Mouse (Mus musculus): Measurements from ENCODE around the gene Abcc2.

Abcc2 gene

DNA sequence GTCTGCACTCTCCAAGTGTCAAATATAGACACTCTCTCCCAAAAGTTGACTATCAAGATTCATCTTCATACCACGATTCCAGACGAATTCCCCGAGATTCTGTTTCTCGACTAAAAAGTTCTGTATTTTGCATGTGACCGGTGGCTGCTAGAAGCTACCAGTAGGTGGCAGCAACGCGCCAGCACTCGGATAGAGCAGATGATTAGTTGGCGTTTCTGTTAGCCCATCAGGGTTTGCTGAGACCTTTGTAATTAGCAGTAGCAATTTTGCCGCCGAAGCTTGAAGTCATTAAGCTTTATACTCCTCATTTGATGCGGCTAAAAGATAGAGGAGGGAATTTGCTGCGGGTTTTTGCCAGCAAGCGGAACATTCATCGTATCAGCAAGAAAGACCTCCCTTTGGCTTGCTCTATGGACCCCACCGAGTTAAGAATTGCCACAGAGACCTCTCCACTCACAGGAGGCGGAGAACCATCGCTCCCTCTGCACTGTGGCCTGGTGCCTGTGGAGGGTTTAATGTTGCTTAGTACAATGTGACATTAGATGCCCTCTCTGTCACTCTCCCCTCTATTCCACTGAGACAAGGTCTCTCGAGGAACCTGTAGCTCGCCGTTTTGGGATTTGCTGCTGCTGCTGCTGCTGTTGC lies 50.6 kb downstream of the Abcc2 start:
- in situ Hi-C loops (cut with MboI; ENCODE audit: low pct_unique_long_range_greater_than_20kb in 1 of 2, low sequenced_read_pairs in 2 of 2, unreplicated experiment in 1 of 2), result loop anchor here (10.0 kb wide), 1 partner anchor 122 kb away; no protein-coding TSS in a partner anchor

DNA sequence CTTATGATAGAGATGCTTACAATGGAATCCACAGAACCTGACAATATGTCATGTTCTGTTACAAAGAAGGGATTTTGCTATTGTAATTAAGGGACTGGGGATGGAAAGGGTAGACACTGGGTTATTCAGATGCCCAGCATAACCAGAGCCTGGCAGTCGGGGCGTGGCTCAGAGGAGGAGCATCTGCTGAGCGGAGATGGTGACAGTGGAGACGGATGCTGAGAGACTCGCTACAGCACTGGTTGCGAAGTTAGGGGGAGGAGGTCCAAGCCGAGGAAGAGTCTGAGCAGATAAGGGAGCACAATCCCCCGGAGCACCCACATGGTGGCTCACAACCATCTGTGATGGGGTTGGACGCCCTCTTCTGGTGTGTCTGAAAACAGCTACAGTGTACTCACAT lies 61.2 kb downstream of the Abcc2 start:
- in situ Hi-C loops (cut with MboI; ENCODE audit: low pct_unique_long_range_greater_than_20kb in 1 of 2, low sequenced_read_pairs in 2 of 2, unreplicated experiment in 1 of 2), result no loop called here

DNA sequence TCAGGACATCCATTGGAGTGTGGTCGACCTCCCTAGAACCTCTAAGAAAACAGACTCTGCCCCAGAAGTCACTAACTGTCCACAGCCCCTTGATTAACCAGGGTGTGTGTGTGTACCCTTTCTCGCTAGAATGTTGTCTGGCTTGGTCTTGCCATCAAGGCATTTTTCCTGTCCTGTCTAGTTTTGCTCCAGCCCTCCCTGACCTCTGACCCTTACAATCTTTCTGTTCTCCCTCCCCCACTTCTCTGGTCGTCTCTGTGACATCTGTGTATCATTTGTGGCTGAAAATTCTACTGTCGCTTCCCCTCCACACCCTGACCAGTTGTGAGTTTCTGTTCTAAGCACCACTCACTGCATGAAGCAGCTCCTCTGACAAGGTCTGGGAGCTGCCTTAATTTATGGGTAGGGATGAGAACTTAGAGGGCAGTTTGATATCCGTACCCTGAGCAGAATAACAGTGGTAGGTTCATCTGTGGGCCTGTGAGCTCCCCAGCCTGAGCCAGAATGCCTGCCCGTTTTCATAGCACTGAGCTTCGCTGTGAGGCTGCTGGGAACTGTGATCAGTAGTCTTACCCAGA lies 63.4 kb downstream of the Abcc2 start:
- in situ Hi-C loops (cut with MboI; ENCODE audit: low pct_unique_long_range_greater_than_20kb in 1 of 2, low sequenced_read_pairs in 2 of 2, unreplicated experiment in 1 of 2), result no loop called here

DNA sequence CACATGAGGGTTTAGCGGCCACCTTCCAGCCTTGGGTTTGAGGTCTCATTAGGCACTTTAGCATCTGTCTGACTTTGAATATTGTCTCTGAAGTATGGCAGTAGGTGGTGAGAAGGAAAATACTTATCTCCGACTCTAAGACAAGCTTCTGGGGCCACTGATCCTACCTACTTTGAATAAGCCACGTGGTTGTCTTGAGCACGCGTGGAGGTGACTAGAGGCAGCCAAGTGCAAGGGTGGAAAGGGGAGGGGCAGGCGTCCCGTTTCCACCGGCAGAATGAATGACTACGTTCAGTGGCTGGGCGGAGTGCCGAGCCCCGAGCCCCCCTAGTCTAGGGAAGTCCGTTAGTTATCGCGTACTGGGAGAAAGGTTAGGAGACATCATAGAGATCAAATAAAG lies 65.1 kb downstream of the Abcc2 start:
- in situ Hi-C loops (cut with MboI; ENCODE audit: low pct_unique_long_range_greater_than_20kb in 1 of 2, low sequenced_read_pairs in 2 of 2, unreplicated experiment in 1 of 2), result no loop called here

DNA sequence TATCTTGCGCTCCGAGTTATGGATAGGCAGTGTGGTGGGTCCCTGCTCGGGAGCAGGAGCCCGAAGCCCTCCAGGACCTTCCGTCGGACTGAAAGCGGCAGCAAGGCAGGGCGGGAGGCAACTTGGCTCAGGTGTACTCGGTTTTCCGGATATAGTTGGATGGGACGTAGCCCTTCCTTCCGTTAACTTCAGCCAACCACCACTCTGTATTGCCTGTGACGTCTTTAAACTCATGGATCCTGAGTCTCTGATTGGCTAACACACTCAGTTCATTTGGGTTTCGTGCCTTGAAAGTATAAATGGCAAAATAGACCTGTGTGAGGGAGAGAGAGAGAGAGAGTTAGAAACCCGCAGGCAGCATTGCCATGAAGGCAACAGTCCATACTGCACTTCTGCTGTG lies 66.0 kb downstream of the Abcc2 start:
- in situ Hi-C loops (cut with MboI; ENCODE audit: low pct_unique_long_range_greater_than_20kb in 1 of 2, low sequenced_read_pairs in 2 of 2, unreplicated experiment in 1 of 2), result no loop called here

DNA sequence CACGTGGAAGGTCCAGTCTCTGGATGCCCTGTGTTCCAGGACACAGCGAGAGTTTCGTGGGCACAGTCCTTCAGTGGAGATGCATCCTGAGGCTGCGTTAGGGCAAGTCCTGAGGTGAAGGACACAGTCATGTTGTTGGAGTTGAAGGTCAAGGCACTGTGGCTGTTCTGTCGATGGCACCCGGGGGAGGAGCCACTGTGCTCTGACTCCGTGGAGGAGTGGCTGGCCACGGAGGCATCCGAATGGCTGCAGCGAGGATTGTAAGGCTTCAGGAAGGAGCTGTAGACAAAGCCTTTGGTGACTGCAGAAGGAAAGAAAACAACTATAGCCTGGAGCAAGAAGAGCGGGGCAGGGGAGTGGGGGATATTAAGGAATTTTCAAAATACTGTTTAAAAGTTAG lies 68.0 kb downstream of the Abcc2 start:
- in situ Hi-C loops (cut with MboI; ENCODE audit: low pct_unique_long_range_greater_than_20kb in 1 of 2, low sequenced_read_pairs in 2 of 2, unreplicated experiment in 1 of 2), result no loop called here

DNA sequence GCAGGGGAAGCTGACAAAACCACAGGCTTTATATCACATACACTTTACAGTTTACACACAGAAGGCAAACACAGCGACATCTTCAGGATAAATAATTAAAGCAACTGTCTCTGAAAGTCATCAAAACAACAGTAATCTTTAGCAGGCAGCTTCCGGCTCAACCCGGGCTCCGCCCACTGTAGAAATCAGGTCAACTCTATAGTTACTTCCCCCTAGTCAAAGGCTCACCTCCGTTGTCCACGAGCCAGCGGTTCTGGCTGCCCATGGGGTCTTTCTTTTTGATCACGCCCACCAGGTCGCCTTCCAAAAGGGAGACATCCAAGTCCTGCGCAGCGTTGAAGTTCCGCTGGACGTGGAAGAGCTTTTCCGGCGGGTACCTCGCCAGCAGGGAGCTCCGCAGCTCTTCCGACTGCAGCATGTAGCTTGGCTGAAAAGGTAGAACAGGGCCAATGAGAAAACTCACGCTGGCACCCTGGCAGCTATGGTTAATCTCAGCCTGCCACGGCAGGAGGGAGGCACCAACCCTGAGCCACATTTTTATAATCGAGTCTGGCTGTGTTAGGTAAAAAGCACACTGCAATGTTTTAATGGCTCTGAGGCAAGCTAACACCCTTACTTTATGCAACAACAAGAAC lies 70.1 kb downstream of the Abcc2 start:
- in situ Hi-C loops (cut with MboI; ENCODE audit: low pct_unique_long_range_greater_than_20kb in 1 of 2, low sequenced_read_pairs in 2 of 2, unreplicated experiment in 1 of 2), result no loop called here

DNA sequence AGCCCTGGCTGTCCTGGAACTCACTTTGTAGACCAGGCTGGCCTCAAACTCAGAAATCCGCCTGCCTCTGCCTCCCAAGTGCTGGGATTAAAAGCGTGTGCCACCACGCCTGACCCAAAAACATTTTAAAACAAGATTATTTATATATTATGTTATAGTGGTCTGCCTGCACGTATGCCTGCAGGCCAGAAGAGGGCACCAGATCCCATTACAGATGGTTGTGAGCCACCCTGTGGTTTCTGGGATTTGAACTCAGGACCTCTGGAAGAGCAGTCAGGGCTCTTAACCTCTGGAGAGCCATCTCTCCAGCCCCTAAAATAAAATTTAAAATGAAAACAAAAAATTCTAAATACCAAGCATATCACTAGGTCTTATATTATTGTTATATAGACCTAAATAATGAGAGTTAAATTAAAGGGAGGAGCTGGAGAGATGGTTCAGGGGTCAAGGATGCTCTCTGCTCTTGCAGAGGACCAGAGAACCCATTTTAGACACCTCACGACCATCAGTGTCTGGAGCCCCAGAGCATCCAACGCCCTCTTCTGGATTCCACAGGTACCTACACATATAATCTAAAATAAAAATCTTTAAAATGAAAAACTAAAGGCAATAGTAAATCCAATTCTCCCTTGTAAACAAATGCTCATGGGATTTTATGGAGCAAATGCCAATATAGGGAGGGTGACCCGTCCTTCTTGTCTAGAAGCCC lies 71.0 kb downstream of the Abcc2 start:
- in situ Hi-C loops (cut with MboI; ENCODE audit: low pct_unique_long_range_greater_than_20kb in 1 of 2, low sequenced_read_pairs in 2 of 2, unreplicated experiment in 1 of 2), result no loop called here

DNA sequence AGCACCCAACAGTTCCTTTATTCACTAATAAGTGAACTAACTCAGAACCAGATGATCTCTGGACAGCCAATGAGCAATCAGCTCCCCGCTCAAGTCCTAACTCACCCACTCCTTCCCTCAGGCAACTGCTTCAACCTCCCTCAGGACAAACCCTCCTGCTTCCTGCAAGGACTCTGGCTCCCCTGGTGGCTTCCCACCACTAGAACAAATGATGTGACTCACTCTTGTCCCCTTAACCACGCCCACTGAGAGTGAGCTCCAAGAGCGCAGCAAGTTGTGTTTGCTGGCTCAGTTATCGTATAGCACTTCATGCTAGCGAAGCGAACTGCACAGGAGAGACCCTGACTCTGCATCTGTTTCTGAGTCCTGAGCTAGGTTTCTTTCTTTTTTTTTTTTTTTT lies 75.4 kb downstream of the Abcc2 start:
- in situ Hi-C loops (cut with MboI; ENCODE audit: low pct_unique_long_range_greater_than_20kb in 1 of 2, low sequenced_read_pairs in 2 of 2, unreplicated experiment in 1 of 2), result no loop called here

DNA sequence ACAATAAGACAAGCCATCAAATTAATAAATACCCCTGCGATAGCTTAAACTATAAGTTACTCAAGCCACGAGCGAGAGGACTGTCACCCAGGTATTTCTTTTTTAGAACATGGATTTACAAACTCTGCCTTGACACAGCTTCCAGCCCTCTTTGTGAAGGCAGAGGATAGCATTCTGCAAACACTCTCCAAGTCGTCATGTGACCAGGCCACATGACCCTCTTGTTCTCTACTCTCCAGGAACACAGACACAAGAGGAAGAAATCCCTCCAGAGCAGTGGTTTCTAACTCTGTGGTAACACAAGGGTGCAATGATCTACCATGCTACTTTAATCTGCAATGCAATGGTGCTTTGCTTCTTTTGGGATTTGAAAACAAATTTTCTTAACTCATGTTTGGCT lies 88.4 kb downstream of the Abcc2 start:
- in situ Hi-C loops (cut with MboI; ENCODE audit: low pct_unique_long_range_greater_than_20kb in 1 of 2, low sequenced_read_pairs in 2 of 2, unreplicated experiment in 1 of 2), result no loop called here

DNA sequence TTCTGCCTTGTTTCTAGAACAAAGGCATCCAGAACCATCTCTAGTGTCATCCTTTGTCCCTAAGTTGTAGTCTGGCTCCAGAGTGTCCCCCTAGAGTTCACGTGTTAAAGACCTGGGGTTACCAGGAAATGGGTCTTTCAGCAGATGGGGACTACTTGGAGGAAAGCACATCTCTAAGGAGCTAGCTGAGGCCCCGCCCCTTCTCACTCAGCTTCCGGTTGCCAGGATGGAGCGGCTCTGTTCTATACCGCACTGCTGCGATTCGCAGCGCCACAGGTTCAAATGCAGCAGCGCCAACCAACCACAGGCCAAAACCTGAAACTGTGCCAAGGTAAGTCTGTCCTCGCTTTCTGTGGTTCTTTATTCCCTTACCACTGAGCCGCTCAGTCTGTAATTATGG lies 92.4 kb downstream of the Abcc2 start:
- in situ Hi-C loops (cut with MboI; ENCODE audit: low pct_unique_long_range_greater_than_20kb in 1 of 2, low sequenced_read_pairs in 2 of 2, unreplicated experiment in 1 of 2), result no loop called here

DNA sequence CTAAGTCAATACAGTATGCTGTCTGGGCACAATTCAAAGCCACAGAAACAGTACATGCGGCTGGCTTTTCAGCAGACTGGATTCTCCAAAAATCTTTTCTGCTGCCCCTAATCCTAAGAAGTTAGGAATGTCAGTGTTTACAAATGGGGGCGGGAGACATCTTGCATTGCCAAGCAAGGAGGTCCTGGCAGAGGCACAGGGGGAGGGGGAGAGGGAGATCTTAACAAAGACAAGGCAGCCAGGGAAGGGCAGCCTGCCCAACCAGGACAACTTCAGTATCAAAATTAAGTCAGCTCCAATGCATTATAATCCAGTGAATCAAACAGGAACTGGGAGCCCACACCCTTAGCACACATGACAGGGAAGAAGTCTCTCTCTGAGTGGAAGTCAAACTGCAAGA lies 94.0 kb downstream of the Abcc2 start:
- in situ Hi-C loops (cut with MboI; ENCODE audit: low pct_unique_long_range_greater_than_20kb in 1 of 2, low sequenced_read_pairs in 2 of 2, unreplicated experiment in 1 of 2), result no loop called here

DNA sequence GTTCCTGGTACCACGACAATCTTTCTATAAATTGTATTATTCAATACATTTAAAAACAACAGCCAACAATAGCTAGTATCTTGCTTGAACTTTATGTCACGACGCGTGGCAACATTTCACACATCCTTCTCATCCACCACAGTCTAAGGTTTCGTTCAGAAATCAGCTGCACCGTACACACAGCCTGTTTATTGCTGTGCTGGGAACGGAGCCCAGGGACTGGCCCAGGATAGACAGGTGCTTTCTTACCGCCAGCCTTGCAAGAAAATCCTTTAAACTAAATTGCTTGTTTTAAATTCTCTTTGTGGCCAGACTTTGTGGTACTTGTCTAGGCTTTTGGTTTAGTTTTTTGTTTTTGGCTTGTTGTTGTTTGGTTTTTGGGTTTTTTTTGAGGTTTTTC lies 95.4 kb downstream of the Abcc2 start:
- in situ Hi-C loops (cut with MboI; ENCODE audit: low pct_unique_long_range_greater_than_20kb in 1 of 2, low sequenced_read_pairs in 2 of 2, unreplicated experiment in 1 of 2), result no loop called here

DNA sequence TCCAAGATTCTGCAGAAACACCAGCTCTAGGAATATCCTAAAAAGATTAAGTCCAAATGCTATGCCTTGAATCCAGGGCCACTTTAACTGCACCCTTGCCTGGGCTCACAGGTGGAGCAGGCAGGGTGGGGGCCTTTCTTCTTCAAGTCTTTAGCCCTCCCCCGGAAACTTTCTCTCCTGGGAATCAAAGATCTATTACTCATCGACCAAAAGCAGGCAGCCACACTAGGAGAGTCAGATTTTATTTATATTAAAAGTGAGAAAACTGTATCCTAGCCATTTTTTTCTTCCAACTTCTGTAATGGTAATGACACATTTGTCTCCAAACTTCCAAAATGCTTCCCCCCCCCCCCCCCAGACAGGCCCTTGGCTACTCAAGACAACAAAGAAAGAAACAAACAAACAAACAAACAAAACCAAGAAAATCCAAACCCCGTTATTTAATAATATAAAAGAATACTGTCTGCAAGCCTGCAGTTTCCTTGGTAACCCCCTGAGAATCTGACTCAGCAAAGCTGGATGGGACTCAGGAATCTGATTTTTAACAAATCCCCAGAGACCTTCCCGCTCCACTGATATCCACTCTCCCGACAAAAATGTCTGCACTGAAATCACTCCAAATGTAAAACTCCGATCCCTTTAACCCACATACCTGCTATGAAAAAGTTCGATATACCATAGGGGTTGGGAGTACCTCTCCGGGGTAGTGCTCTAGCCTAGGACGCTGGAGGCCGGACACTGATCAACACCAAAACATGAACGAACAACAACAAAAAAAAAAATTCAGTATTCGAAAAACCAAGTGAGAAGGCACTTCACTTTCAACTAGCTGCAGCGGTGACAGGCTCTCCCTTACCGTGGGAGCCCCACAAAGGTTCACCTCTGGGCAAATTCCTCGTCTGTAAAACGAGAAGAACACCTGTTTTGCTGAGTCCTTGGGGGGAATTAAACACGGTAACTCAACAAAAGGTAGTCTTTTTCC lies 96.4 kb downstream of the Abcc2 start:
- in situ Hi-C loops (cut with MboI; ENCODE audit: low pct_unique_long_range_greater_than_20kb in 1 of 2, low sequenced_read_pairs in 2 of 2, unreplicated experiment in 1 of 2), result no loop called here

DNA sequence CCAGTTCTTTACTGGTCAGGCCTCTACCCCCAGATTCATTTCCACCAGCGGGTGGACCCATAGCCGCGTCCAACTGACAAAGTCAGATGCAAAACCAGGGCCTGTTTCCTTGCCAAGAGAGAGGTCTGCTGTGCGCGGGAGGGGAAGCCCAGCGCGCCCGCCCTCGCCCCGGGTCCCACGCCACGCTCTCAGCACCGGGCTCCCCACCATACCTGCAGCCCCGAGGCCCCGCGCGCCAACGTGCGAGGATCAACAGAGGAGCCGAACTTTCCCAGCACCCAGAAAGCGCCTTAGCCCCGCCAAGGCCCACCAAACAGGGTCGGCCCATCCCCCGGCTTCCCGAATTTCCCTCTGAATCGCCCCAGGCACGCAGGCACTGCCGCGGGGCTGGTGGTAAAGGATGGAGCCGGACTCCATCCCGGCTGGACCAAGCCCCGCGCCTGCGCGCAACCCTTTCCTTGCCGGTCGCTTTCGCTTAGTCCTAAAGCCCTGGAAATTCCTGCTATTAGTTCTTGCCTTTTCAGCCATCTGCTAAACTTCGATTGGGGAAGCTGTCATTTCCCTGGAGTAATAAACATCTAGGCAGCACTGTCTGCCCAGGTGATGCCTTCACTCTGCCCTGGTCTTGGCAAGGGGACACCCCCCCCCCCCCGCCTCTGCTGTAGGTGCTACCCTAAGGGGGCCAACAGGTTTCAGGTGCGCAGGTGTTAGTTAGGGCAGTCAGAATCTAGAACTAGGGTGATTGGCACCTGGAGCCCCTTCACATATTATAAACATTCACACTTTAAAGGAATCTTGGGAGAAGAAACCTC lies 97.6 kb downstream of the Abcc2 start:
- in situ Hi-C loops (cut with MboI; ENCODE audit: low pct_unique_long_range_greater_than_20kb in 1 of 2, low sequenced_read_pairs in 2 of 2, unreplicated experiment in 1 of 2), result no loop called here

DNA sequence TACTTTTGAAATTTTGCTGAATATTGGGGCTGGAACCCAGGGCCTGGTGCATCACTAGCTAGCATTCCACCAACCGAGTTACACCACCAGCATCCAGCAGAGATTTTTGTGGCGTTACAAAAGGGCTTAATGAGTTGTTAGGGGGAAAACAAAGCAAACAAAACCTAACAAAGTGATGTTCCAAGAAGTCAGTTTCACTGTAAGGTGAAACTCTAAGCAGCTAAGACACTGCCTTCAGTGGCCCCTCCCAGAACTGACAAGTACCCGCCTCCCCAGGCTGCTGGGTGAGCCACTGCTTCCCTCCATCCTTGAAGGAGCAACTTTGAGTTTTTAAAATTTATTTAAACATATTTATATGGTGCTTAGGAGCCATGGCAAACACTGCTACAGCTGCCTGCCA lies 98.4 kb downstream of the Abcc2 start:
- in situ Hi-C loops (cut with MboI; ENCODE audit: low pct_unique_long_range_greater_than_20kb in 1 of 2, low sequenced_read_pairs in 2 of 2, unreplicated experiment in 1 of 2), result no loop called here

DNA sequence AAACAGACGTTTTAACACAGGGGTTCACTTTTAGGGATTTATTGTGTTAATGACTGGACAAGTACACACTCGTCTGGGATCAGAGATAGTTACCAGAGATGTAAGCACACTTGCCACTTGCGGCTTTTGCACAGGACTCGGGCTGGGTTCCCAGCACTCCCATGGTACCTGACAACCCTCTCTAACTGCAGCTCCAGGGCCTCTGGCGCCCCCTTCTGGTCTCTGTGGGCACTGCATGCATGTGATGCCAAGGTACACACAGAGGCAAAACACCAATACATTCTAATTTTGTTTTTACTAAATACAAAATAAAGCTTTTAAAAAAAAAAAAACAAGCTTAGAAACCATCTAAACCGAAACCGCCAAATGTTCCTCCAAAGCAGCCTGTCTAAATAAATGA lies 99.6 kb downstream of the Abcc2 start:
- in situ Hi-C loops (cut with MboI; ENCODE audit: low pct_unique_long_range_greater_than_20kb in 1 of 2, low sequenced_read_pairs in 2 of 2, unreplicated experiment in 1 of 2), result no loop called here
